Mouse (Mus musculus): Measurements from ENCODE around the gene Tmem216. TPM values are rescaled to one million over a fixed set of nuclear protein-coding genes. Genes with fewer than 3 reads are reported as not detected.

Gene Tmem216
- polyA plus RNA-seq, 1 experiment, result 33.1 TPM

- no peaks in the 10 kb centered on the region for H3K27me3 ChIP-seq (replicated peaks; ENCODE audit: control insufficient read depth, insufficient read depth, low read length)
- H3K4me3 ChIP-seq (ENCODE audit: insufficient read depth, low read depth, low read length), result no peak overlapping the region
- no peak for DNase-seq
- no peaks in the 10 kb centered on the region for H3K36me3 ChIP-seq (ENCODE audit: control insufficient read depth, insufficient read depth, low read length)
- TF ChIP-seq CTCF (conservative IDR thresholded peaks at IDR 0.05; ENCODE audit: insufficient read depth, insufficient read length, low read depth, low read length) (no peak), POLR2A (IDR thresholded peaks at IDR 0.05; ENCODE audit: low read depth, low read length) (no peak)
- H3K4me1 ChIP-seq (ENCODE audit: control insufficient read depth, insufficient read depth, low read length), result no peaks in the 10 kb centered on the region; the same call in 1 of the 2 replicates
- no peak overlapping the region for H3K27ac ChIP-seq (ENCODE audit: insufficient read depth, low read depth, low read length)
- WGBS, result 45% methylated on average over 7 of the region's 7 CpGs
Measured at GRCm38 (mm10) chr19:10583550-10584146, 27.6 kb upstream of the Tmem216 start.

DNA sequence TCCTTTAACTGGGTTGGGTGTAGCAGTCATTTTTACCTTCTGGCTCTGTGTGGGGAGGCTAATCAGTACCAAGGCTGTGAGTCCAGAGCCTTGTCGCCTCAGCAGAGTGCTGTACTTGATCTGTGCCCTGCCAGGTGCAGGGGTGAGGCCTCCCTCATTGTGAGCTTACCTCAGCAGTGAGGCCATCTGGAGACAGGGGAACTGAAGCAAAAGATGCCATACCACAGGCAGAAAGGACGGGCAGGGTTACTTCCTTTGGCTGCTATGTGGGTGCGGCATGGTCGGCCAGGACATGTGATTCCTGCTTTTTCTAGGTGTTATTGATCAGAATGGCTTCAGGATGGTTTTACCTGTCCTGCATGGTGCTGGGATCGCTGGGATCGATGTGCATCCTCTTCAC, 25.9 kb upstream of the Tmem216 start:
- TF ChIP-seq CTCF (conservative IDR thresholded peaks at IDR 0.05; ENCODE audit: insufficient read depth, insufficient read length, low read depth, low read length) (no peak), POLR2A (IDR thresholded peaks at IDR 0.05; ENCODE audit: low read depth, low read length) (no peak)
- no peaks in the 10 kb centered on the region for H3K36me3 ChIP-seq (ENCODE audit: control insufficient read depth, insufficient read depth, low read length)
- DNase-seq, result no peak
- H3K27me3 ChIP-seq (replicated peaks; ENCODE audit: control insufficient read depth, insufficient read depth, low read length), result no peaks in the 10 kb centered on the region
- no peak overlapping the region for H3K27ac ChIP-seq (ENCODE audit: insufficient read depth, low read depth, low read length)
- WGBS, result 83% methylated on average over 6 of the region's 6 CpGs
- H3K4me1 ChIP-seq (ENCODE audit: control insufficient read depth, insufficient read depth, low read length), result peaks cover 3% of the 10 kb centered on the region; the same call in 1 of the 2 replicates
- H3K4me3 ChIP-seq (ENCODE audit: insufficient read depth, low read depth, low read length), result no peak overlapping the region

GRCm38 (mm10) chr19:10580761-10581160, 24.7 kb upstream of the Tmem216 start:
- Histone ChIP-seq H3K27ac (ENCODE audit: insufficient read depth, low read depth, low read length) (no peak overlapping the region), H3K27me3 (replicated peaks; ENCODE audit: control insufficient read depth, insufficient read depth, low read length) (no peaks in the 10 kb centered on the region), H3K4me1 (ENCODE audit: control insufficient read depth, insufficient read depth, low read length) (peaks cover 3% of the 10 kb centered on the region; the same call in 1 of the 2 replicates), H3K4me3 (ENCODE audit: insufficient read depth, low read depth, low read length) (no peak overlapping the region), H3K36me3 (ENCODE audit: control insufficient read depth, insufficient read depth, low read length) (no peaks in the 10 kb centered on the region)
- TF ChIP-seq CTCF (conservative IDR thresholded peaks at IDR 0.05; ENCODE audit: insufficient read depth, insufficient read length, low read depth, low read length) (no peak), POLR2A (IDR thresholded peaks at IDR 0.05; ENCODE audit: low read depth, low read length) (no peak)
- WGBS, result 80% methylated on average over 3 of the region's 3 CpGs
- no peak for DNase-seq

GRCm38 (mm10) chr19:10580102-10580501, 24.1 kb upstream of the Tmem216 start:
- Histone ChIP-seq H3K27me3 (replicated peaks; ENCODE audit: control insufficient read depth, insufficient read depth, low read length) (no peaks in the 10 kb centered on the region), H3K4me1 (ENCODE audit: control insufficient read depth, insufficient read depth, low read length) (peaks cover 3% of the 10 kb centered on the region; the same call in 1 of the 2 replicates), H3K4me3 (ENCODE audit: insufficient read depth, low read depth, low read length) (no peak overlapping the region), H3K36me3 (ENCODE audit: control insufficient read depth, insufficient read depth, low read length) (no peaks in the 10 kb centered on the region), H3K27ac (ENCODE audit: insufficient read depth, low read depth, low read length) (no peak overlapping the region)
- WGBS, result 86% methylated on average over 3 of the region's 3 CpGs
- TF ChIP-seq CTCF (conservative IDR thresholded peaks at IDR 0.05; ENCODE audit: insufficient read depth, insufficient read length, low read depth, low read length) (no peak), POLR2A (IDR thresholded peaks at IDR 0.05; ENCODE audit: low read depth, low read length) (no peak)
- no peak for DNase-seq

DNA sequence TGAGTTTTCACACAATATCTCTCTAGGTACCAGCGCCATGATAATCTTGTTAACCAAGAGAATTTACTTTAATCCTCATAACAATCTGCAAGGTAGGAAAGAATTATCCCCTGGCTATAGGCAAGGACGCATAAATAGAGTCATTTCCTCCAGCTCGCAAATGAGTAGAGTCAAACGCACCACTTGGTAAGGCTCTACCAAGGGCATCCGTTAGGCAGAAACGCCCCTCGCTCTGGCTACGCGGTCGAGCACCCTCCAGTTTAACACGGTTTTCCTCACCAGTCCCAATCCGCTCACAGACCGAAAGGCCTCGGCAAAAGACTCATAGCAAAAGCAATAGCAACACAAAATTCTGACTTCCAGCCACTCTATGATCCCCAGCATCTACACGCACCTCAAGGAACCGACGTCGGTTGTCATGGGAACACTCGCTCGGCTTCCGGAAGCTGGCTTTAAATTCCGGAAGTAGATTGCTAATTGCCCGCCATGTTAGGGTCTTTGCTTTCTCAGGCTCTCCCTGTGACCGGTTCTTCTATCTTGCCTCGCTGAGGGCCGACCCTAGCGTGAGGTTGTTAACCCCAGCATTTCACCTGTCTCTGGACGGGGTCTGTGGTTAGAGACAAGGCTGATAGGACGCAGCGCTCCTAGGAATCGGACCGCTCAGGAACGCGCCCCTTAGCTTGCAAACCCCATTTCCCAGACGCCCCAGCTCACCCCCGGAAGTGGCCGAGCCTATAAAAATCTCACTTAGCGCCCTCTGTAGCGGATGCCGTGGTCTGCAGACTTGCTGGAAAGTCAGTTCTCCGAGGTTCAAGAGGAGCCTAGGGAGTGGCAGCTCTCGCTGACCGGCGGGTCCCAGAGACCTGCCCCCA, 20.9 kb upstream of the Tmem216 start, which contains the start of the genes Cyb561a3 and Tmem138:
Cyb561a3 (plus strand) TSS at position 483 of the 872 bp plus-strand sequence.
Tmem138 (minus strand) TSS at position 673 of the 872 bp plus-strand sequence.
- under 1% methylated on average over 44 of the region's 44 CpGs for WGBS
- peaks cover 3% of the 10 kb centered on the region; the same call in 1 of the 2 replicates for H3K4me1 ChIP-seq (ENCODE audit: control insufficient read depth, insufficient read depth, low read length)
- peak within 1 kb of the TSS; percentile 63 for H3K4me3 ChIP-seq (ENCODE audit: insufficient read depth, low read depth, low read length)
- peaks cover 2% of the 10 kb centered on the region; the same call in 1 of the 2 replicates for H3K36me3 ChIP-seq (ENCODE audit: control insufficient read depth, insufficient read depth, low read length)
- peak; percentile 65 for TF ChIP-seq POLR2A (IDR thresholded peaks at IDR 0.05; ENCODE audit: low read depth, low read length)
- TF ChIP-seq CTCF (conservative IDR thresholded peaks at IDR 0.05; ENCODE audit: insufficient read depth, insufficient read length, low read depth, low read length), result peak; percentile 49
- peak within 1 kb of the TSS; percentile 86 for H3K27ac ChIP-seq (ENCODE audit: insufficient read depth, low read depth, low read length)
- peak; percentile 97 for DNase-seq
- no peaks in the 10 kb centered on the region for H3K27me3 ChIP-seq (replicated peaks; ENCODE audit: control insufficient read depth, insufficient read depth, low read length)

DNA sequence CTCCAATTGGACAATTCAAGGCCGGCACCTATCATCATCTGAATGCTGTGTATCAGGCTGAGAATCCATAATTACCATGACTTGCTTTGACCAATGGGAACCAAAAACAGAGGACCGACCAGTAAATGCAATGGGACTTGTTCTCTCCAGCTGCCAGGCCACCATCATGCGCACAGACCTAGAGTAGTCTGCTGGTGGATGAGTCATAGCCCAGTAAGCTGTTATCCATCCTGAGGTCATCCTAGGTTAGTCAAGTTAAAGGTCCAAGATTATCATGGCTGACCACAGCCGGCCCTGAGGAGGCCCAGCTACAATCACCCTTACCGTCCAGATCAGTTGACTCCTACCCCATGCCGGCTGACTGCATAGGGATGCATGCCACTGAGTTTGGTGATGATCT, 13.6 kb upstream of the Tmem216 start:
- Histone ChIP-seq H3K27me3 (replicated peaks; ENCODE audit: control insufficient read depth, insufficient read depth, low read length) (no peaks in the 10 kb centered on the region), H3K4me1 (ENCODE audit: control insufficient read depth, insufficient read depth, low read length) (no peaks in the 10 kb centered on the region), H3K27ac (ENCODE audit: insufficient read depth, low read depth, low read length) (no peak overlapping the region), H3K36me3 (ENCODE audit: control insufficient read depth, insufficient read depth, low read length) (peaks cover 2% of the 10 kb centered on the region; the same call in 1 of the 2 replicates), H3K4me3 (ENCODE audit: insufficient read depth, low read depth, low read length) (no peak overlapping the region)
- DNase-seq, result no peak
- WGBS, result 95% methylated on average over 6 of the region's 6 CpGs
- TF ChIP-seq CTCF (conservative IDR thresholded peaks at IDR 0.05; ENCODE audit: insufficient read depth, insufficient read length, low read depth, low read length), result no peak
- no peak for TF ChIP-seq POLR2A (IDR thresholded peaks at IDR 0.05; ENCODE audit: low read depth, low read length)

GRCm38 (mm10) chr19:10565217-10565616, 9.2 kb upstream of the Tmem216 start:
- Histone ChIP-seq H3K27me3 (replicated peaks; ENCODE audit: control insufficient read depth, insufficient read depth, low read length) (no peaks in the 10 kb centered on the region), H3K36me3 (ENCODE audit: control insufficient read depth, insufficient read depth, low read length) (no peaks in the 10 kb centered on the region), H3K4me3 (ENCODE audit: insufficient read depth, low read depth, low read length) (no peak overlapping the region), H3K27ac (ENCODE audit: insufficient read depth, low read depth, low read length) (no peak overlapping the region), H3K4me1 (ENCODE audit: control insufficient read depth, insufficient read depth, low read length) (no peaks in the 10 kb centered on the region)
- WGBS, result 55% methylated on average over 4 of the region's 4 CpGs
- no peak for TF ChIP-seq CTCF (conservative IDR thresholded peaks at IDR 0.05; ENCODE audit: insufficient read depth, insufficient read length, low read depth, low read length)
- TF ChIP-seq POLR2A (IDR thresholded peaks at IDR 0.05; ENCODE audit: low read depth, low read length), result no peak
- DNase-seq, result no peak

All from kidney, adult 2 months (tissue).